Mouse (Mus musculus) inflammation-experienced regulatory T-cells, adult 6 months (primary cell): Measurements from ENCODE around the gene Atp13a3. TPM values are rescaled to one million over a fixed set of nuclear protein-coding genes. Genes with fewer than 3 reads are reported as not detected.
"Not testable (repeated sequence)": the region's sequence is repeated elsewhere in the genome, so short reads cannot be mapped to it uniquely, and the experiment has no call there.

Experiments used
- ATAC-seq: one replicate; pipeline ENCODE4 v1.8.0; 2017
- polyA plus RNA-seq, 3 experiments: library from polyadenylated mRNA; unstranded; fragments of 100-300 nt; shearing (Covaris generic); gene quantifications; one replicate each; pipeline ENCODE4 v1.2.1; 2017

Atp13a3 gene
- polyA plus RNA-seq, 3 experiments from 2014 or later, result 9.3 to 13.1 (median 12.9) TPM

- no peak for ATAC-seq
Observed at GRCm38 (mm10) chr16:30412680-30413079, 6.9 kb upstream of the Atp13a3 start.

GRCm38 (mm10) chr16:30410914-30411313, 5.1 kb upstream of the Atp13a3 start:
- ATAC-seq, result no peak

GRCm38 (mm10) chr16:30407513-30407912, 1.7 kb upstream of the Atp13a3 start:
- no peak for ATAC-seq

GRCm38 (mm10) chr16:30403528-30403927, 2.2 kb downstream of the Atp13a3 start:
- no peak for ATAC-seq

- ATAC-seq, result no peak
Observed at GRCm38 (mm10) chr16:30397127-30398057, 8.4 kb downstream of the Atp13a3 start.

- ATAC-seq, result no peak
Observed at GRCm38 (mm10) chr16:30395136-30395535, 10.6 kb downstream of the Atp13a3 start.

GRCm38 (mm10) chr16:30390650-30391340, 15.0 kb downstream of the Atp13a3 start:
- ATAC-seq, result no peak

GRCm38 (mm10) chr16:30389831-30390649, 15.7 kb downstream of the Atp13a3 start:
- ATAC-seq, result no peak

GRCm38 (mm10) chr16:30389210-30389684, 16.5 kb downstream of the Atp13a3 start:
- peak; percentile 76 for ATAC-seq

- peak; percentile 76 for ATAC-seq
Observed at GRCm38 (mm10) chr16:30388522-30389209, 17.1 kb downstream of the Atp13a3 start.

GRCm38 (mm10) chr16:30387871-30388460, 17.8 kb downstream of the Atp13a3 start:
- peak; percentile 6 for ATAC-seq

GRCm38 (mm10) chr16:30386911-30387439, 18.8 kb downstream of the Atp13a3 start:
- ATAC-seq, result no peak

GRCm38 (mm10) chr16:30385531-30385930, 20.2 kb downstream of the Atp13a3 start:
- no peak for ATAC-seq

- ATAC-seq, result no peak
Observed at GRCm38 (mm10) chr16:30376237-30376636, 29.5 kb downstream of the Atp13a3 start.

GRCm38 (mm10) chr16:30374927-30375326, 30.8 kb downstream of the Atp13a3 start:
- no peak for ATAC-seq

GRCm38 (mm10) chr16:30374266-30374665, 31.5 kb downstream of the Atp13a3 start:
- peak; percentile 90 for ATAC-seq

- ATAC-seq, result not testable (repeated sequence)
Observed at GRCm38 (mm10) chr16:30373286-30373685, 32.5 kb downstream of the Atp13a3 start.

GRCm38 (mm10) chr16:30367395-30367794, 38.4 kb downstream of the Atp13a3 start:
- no peak for ATAC-seq

- no peak for ATAC-seq
Observed at GRCm38 (mm10) chr16:30364604-30365003, 41.2 kb downstream of the Atp13a3 start.

GRCm38 (mm10) chr16:30362528-30362927, 43.2 kb downstream of the Atp13a3 start:
- no peak for ATAC-seq

- not testable (repeated sequence) for ATAC-seq
Observed at GRCm38 (mm10) chr16:30353489-30353888, 52.3 kb downstream of the Atp13a3 start.
